Mouse (Mus musculus): ENCODE results near the gene Adamts16.
A peak's percentile ranks its signal among the peaks of the same experiment; 100 is the strongest.
"Not testable (repeated sequence)": the region's sequence is repeated elsewhere in the genome, so short reads cannot be mapped to it uniquely, and the experiment has no call there.

Gene Adamts16

GRCm38 (mm10) chr13:70841421-70841904 is at the start of gene Adamts16:
Adamts16 (minus strand) TSS chr13:70841811.
- peak; percentile 49 to 52 for DNase-seq

GRCm38 (mm10) chr13:70887136-70887535 is 45.5 kb upstream of the Adamts16 start:
- DNase-seq, result no peak

GRCm38 (mm10) chr13:70885006-70885405 is 43.4 kb upstream of the Adamts16 start:
- DNase-seq, result no peak

- peak; percentile 66 to 81 for DNase-seq
These were observed 42.6 kb upstream of the Adamts16 start for GRCm38 (mm10) chr13:70883891-70884890.

GRCm38 (mm10) chr13:70879971-70880370 is 38.4 kb upstream of the Adamts16 start:
- DNase-seq, result not testable (repeated sequence)

- no peak for DNase-seq
These were observed 35.9 kb upstream of the Adamts16 start for GRCm38 (mm10) chr13:70877550-70877913.

- no peak for DNase-seq
These were observed 35.3 kb upstream of the Adamts16 start for GRCm38 (mm10) chr13:70876648-70877549.

GRCm38 (mm10) chr13:70875411-70875949 is 33.9 kb upstream of the Adamts16 start:
- DNase-seq, result no peak

- DNase-seq, result no peak
These were observed 33.1 kb upstream of the Adamts16 start for GRCm38 (mm10) chr13:70874741-70875140.

- not testable (repeated sequence) for DNase-seq
These were observed 32.2 kb upstream of the Adamts16 start for GRCm38 (mm10) chr13:70873851-70874250.

- no peak for DNase-seq
These were observed 29.4 kb upstream of the Adamts16 start for GRCm38 (mm10) chr13:70871049-70871448.

- no peak for DNase-seq
These were observed 25.5 kb upstream of the Adamts16 start for GRCm38 (mm10) chr13:70866971-70867625.

- no peak for DNase-seq
These were observed 24.3 kb upstream of the Adamts16 start for GRCm38 (mm10) chr13:70865867-70866266.

- DNase-seq, result no peak
These were observed 20.7 kb upstream of the Adamts16 start for GRCm38 (mm10) chr13:70862162-70862908.

- DNase-seq, result no peak
These were observed 12.0 kb upstream of the Adamts16 start for GRCm38 (mm10) chr13:70853601-70854000.

GRCm38 (mm10) chr13:70846933-70847332 is 5.3 kb upstream of the Adamts16 start:
- no peak for DNase-seq

GRCm38 (mm10) chr13:70845526-70845925 is 3.9 kb upstream of the Adamts16 start:
- no peak for DNase-seq

GRCm38 (mm10) chr13:70842126-70842525 is 515 bp upstream of the Adamts16 start:
- no peak for DNase-seq

- DNase-seq, result peak; percentile 75 to 87
These were observed 1.4 kb downstream of the Adamts16 start for GRCm38 (mm10) chr13:70840161-70840560.

GRCm38 (mm10) chr13:70837571-70837970 is 4.0 kb downstream of the Adamts16 start:
- DNase-seq, result no peak

GRCm38 (mm10) chr13:70836246-70836645 is 5.4 kb downstream of the Adamts16 start:
- DNase-seq, result no peak

Data from cerebellum, postnatal 25 days (tissue).